Mouse (Mus musculus): Measurements from ENCODE around the gene 4931409K22Rik.

GRCm38 (mm10) chr5:24601911-24602750, 45.5 kb upstream of the 4931409K22Rik start:
- TF ChIP-seq GATA1 (IDR thresholded peaks at IDR 0.05; ENCODE audit: borderline replicate concordance, low read length), result no peak
- TF ChIP-seq FLI1 (IDR thresholded peaks at IDR 0.05; ENCODE audit: low read length), result no peak

Measured in megakaryocyte, embryonic 14.5 days (primary cell).